Mouse (Mus musculus) MN1 (cell line): Measurements from ENCODE around the gene Chrne.
"Not testable (repeated sequence)": the region's sequence is repeated elsewhere in the genome, so short reads cannot be mapped to it uniquely, and the experiment has no call there.

ENCODE experiments used
- DNase-seq: peaks from one replicate; pipeline ENCODE4 v3.0.0-alpha.2; 2016; ENCODE audit warnings: low spot score

Gene Chrne

DNA sequence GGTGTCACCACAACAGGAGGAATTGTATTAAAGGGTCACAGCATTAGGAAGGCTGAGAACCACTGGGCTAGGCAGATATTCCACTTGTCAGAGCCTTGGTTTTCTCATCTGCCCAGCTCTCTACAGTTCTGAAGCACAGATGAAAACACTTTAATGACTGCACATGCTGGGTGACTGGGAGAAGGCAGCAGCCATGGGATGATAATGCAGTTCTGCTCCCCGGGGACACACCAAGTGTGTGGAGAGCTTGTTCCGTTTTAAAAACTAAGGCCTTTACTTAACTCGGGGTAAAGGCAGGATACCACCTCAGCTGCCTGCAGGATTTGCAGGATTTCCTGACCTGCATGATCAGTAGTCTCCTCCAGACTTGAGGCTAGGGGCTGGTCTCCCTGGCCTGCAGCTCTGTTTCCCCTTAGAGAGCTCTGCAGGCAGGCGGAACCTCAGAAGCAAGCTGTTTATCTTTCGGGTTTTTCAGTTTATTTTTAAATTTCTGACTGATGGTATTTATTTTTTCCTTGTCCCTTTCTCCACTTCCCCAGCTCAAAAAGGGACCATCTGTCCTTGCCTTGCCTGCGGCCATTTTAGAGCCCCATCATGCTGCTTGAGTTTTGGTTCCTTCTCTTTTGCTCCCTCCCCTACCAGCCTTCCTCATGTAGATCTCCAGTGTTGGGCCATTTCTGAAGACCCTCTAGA is 35.8 kb downstream of the Chrne start:
- peak; percentile 34 for DNase-seq

- no peak for DNase-seq
Measured at GRCm38 (mm10) chr11:70582196-70582595, 36.8 kb downstream of the Chrne start.

DNA sequence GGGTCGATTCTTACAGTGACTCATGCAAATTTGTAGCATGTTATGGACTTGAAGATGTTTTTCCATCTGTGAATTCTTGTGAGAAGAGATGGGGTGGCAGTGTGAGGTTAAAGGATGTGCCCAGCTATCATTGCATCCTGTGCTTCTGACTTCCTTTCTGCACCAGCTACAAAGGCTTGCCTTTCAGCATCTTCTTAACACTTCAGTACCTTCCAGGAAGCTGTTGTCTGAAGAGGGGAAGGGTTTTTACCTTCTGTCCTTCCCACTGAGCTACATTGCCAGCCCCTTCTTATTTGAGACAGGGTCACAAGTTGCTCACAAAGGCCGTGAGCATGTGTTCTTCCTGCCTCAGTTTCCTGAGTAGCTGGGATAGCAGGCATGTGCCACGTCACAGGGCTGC is 38.1 kb downstream of the Chrne start:
- DNase-seq: no peak

DNA sequence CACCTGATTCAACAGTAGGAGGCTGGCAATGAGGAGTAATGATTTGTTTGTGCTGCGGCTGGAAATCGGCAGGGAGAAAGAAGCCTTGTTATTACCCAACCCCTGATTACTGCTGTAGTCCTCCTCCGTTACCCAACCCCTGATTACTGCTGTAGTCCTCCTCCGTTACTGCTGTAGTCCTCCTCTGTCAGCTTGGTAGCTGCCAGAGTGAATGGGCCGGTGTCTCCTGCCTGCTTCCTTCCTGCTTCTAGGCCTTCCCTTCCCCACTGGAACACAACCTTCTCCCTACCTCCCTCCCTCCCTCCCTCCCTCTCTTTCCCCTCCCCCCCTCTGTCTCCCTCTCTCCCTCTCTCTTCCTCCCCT is 38.7 kb downstream of the Chrne start:
- DNase-seq: no peak

DNA sequence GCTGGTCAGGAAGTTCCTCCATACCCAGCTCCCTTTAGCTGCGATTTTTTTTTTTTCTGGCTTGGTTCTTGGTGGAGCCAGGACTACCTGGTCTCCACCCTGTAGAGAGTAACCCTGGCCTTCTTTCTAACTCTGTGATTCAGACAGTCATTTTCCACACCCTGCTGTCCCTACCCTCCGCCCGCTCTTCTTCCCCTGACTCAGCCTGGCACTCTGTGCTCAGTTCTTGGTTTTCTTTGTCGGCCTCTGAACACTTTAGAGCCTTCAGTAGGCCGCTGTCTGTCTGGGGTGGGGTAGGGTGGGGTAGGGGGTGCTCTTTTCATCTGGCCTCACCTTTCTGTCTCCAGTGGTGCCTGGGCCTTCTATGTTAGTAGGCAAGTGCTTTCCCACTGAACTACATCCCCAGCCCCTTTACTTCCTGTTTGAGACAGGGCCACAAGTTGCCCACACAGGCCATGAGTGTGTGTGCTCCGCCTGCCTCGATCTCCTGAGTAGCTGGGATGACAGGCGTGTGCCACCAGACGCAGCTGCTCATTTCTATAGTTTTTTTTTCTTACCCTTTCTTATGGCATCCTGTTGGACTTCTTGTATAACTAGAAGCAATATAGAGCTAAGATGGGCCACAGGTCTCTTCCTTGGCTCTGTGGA is 39.2 kb downstream of the Chrne start:
- no peak for DNase-seq

DNA sequence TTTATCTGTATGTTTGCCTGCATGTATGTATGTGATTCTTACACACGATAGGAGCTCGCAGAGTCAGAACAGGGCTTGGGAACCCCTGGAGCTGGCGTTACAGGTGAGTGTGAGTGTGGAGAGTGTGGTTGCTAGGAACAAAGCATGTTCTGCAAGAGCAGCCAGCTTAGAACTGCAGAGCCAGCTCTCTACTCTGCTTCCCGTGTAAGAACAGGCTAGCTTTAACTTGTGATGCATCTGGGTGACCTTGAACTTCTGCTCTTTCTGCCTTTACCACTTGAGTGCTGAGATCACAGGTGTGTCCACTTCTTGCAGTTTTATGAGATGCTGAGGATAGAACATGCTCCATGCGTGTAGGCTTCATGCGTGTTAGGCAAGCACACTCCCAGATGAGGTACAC is 40.1 kb downstream of the Chrne start:
- DNase-seq: no peak

DNA sequence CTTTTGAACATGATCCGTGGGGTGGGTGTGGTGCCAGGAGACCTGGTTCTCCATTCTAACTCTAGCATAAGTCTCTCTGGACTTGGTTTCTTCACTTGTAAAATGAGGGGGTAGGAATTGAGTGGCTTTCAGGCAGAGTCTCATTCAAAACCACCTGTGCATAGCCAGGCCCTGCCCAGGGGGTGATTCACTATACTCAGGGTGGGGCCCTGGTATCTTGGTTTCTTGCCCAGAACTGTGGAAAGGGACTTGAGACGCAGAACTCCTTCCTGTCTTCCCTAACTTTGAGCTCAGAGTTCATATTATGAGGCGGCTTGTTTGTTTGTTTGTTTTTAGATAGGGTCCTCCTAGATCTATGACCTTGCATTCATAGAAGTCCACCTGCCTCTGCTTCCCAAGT is 41.8 kb downstream of the Chrne start:
- DNase-seq: no peak

- DNase-seq: no peak
Measured at GRCm38 (mm10) chr11:70573872-70574271, 45.1 kb downstream of the Chrne start.

GRCm38 (mm10) chr11:70572348-70572902 is 46.6 kb downstream of the Chrne start:
- DNase-seq: peak; percentile 17

- no peak for DNase-seq
Measured at GRCm38 (mm10) chr11:70571641-70572040, 47.4 kb downstream of the Chrne start.

- not testable (repeated sequence) for DNase-seq
Measured at GRCm38 (mm10) chr11:70570614-70571013, 48.4 kb downstream of the Chrne start.

- DNase-seq: no peak
Measured at GRCm38 (mm10) chr11:70566586-70566985, 52.4 kb downstream of the Chrne start.
